In the genomic region with DNA sequence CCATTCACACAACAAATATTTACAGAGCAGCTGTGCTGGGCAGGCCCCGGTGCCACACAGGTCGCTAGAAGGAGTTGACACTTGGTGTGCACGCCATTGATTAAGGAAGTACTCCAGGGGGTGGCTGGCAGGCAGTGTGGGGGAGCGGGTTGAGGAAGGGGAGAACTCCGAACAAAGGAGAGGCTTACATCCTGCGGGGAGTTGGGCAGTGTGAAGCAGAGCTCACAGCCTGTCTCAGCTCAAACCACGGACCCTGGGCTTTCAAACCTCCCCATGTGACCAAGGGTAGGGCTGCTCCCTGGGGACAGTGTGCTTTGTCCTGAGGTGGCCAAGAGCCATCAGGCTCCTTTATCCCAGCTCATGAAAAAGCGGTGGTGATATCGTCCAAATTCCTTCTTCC, we compare ENCODE assay signal across 9 mouse cellular contexts.
A peak's percentile ranks its signal among the peaks of the same experiment; 100 is the strongest.
DNase-seq lines count a peak whose midpoint lies in the region; ATAC-seq and TF ChIP-seq lines count a peak whose summit lies in the region.
"Had no signal": no experiment of that assay in that cellular context is flagged by ENCODE, and none has a peak within 500 bp of the region (broad histone marks: within the 10 kb centered on the region; RNA-seq: fewer than 3 reads in every experiment).

No protein-coding gene starts in this region.

- intact Hi-C loops in heart, adult 2 months (cut with DNase I) = loop anchor here (5.0 kb wide), 1 partner anchor 39 kb away; no protein-coding TSS in a partner anchor

- TF ChIP-seq POLR2A in heart, adult 2 months (IDR thresholded peaks at IDR 0.05; ENCODE audit: insufficient read depth, low read depth, low read length) = no peak

- H3K4me2 ChIP-seq in heart, embryonic 12.5 days = peak overlapping the region; percentile 9; the same call in 1 of the 2 replicates
- H3K4me2 ChIP-seq in liver, embryonic 15.5 days = 0 out of 2 replicates have a peak overlapping the region, but pooled peaks have one; percentile 3
- H3K4me2 ChIP-seq: neural tube, embryonic 13.5 days had no signal

- no peaks in the 10 kb centered on the region; the same call in 1 of the 2 replicates for H3K4me1 ChIP-seq in heart, adult 2 months (ENCODE audit: control insufficient read depth, insufficient read depth, low read length)
- peaks cover 27% of the 10 kb centered on the region for H3K4me1 ChIP-seq in heart, embryonic 12.5 days (replicated peaks)
- H3K4me1 ChIP-seq in liver, embryonic 15.5 days (replicated peaks) = peaks cover 8% of the 10 kb centered on the region; the same call in 1 of the 2 replicates

- no peak overlapping the region for H3K9ac ChIP-seq in heart, adult 2 months (ENCODE audit: low read depth, low read length)
- H3K9ac ChIP-seq in heart, embryonic 12.5 days = no peak overlapping the region
- H3K9ac ChIP-seq in liver, embryonic 15.5 days = no peak overlapping the region
- H3K9ac ChIP-seq: neural tube, embryonic 13.5 days had no signal

- no peak for ATAC-seq in heart, embryonic 12.5 days (ENCODE audit: insufficient number of reproducible peaks, low FRiP score)
- ATAC-seq in liver, embryonic 15.5 days (ENCODE audit: insufficient read depth) = no peak

- no peaks in the 10 kb centered on the region for H3K27me3 ChIP-seq in heart, adult 2 months (ENCODE audit: control insufficient read depth, insufficient read depth, low read length)
- peaks cover 8% of the 10 kb centered on the region; the same call in 1 of the 2 replicates for H3K27me3 ChIP-seq in heart, embryonic 12.5 days (replicated peaks)
- no peaks in the 10 kb centered on the region; the same call in 1 of the 2 replicates for H3K27me3 ChIP-seq in liver, embryonic 15.5 days

- WGBS in heart, adult 2 months = 11% methylated on average over 9 of the region's 9 CpGs
- 8% methylated on average over 9 of the region's 9 CpGs for WGBS in heart, embryonic 12.5 days
- WGBS in liver, embryonic 15.5 days (ENCODE audit: insufficient replicate concordance) = 8% methylated on average over 9 of the region's 9 CpGs

- TF ChIP-seq CTCF in heart, adult 2 months (IDR thresholded peaks at IDR 0.05) = no peak

- no peak for TF ChIP-seq EP300 in heart, adult 2 months (IDR thresholded peaks at IDR 0.05; ENCODE audit: insufficient read depth, low read depth, low read length)

- no peaks in the 10 kb centered on the region for H3K79me2 ChIP-seq in heart, adult 2 months (replicated peaks; ENCODE audit: control insufficient read depth, insufficient read depth, low read length)

- H3K4me3 ChIP-seq in heart, adult 2 months = no peak overlapping the region
- no peak overlapping the region for H3K4me3 ChIP-seq in heart, embryonic 12.5 days
- no peak overlapping the region for H3K4me3 ChIP-seq in liver, embryonic 15.5 days (replicated peaks)
- H3K4me3 ChIP-seq: neural tube, embryonic 13.5 days had no signal

- no peak overlapping the region for H3K27ac ChIP-seq in heart, adult 2 months
- no peak overlapping the region for H3K27ac ChIP-seq in heart, embryonic 12.5 days (ENCODE audit: poor library complexity, severe bottlenecking)
- no peak overlapping the region for H3K27ac ChIP-seq in liver, embryonic 15.5 days (replicated peaks)
- H3K27ac ChIP-seq: neural tube, embryonic 13.5 days had no signal

- no peaks in the 10 kb centered on the region for H3K9me3 ChIP-seq in heart, embryonic 12.5 days (replicated peaks)
- no peaks in the 10 kb centered on the region for H3K9me3 ChIP-seq in liver, embryonic 15.5 days (replicated peaks)
- H3K9me3 ChIP-seq: neural tube, embryonic 13.5 days had no signal

- no peaks in the 10 kb centered on the region for H3K36me3 ChIP-seq in heart, adult 2 months (ENCODE audit: control insufficient read depth, insufficient read depth, low read length)
- no peaks in the 10 kb centered on the region for H3K36me3 ChIP-seq in heart, embryonic 12.5 days
- H3K36me3 ChIP-seq in liver, embryonic 15.5 days (replicated peaks) = no peaks in the 10 kb centered on the region
- H3K36me3 ChIP-seq: neural tube, embryonic 13.5 days had no signal

- DNase-seq in heart, adult 11 months = peak; percentile 92
- DNase-seq in heart, adult 2 months = no peak
- peak; percentile 77 for DNase-seq in 3T3-L1 (ENCODE audit: low read depth, low spot score)
- no peak for DNase-seq in cerebellum, adult 9-11 months
- DNase-seq in spleen, adult 12 weeks (ENCODE audit: low spot score) = no peak
- DNase-seq in frontal cortex, postnatal 25 days (ENCODE audit: low spot score in 2 of 2) = no peak

Comparison
In these comparisons a context has a peak if more than half of its experiments do, and no peak if none do; other contexts are left out.
1. DNase-seq: peak in heart, adult 11 months (single experiment) and 3T3-L1 (single experiment); none in heart, adult 2 months (0 of 2), cerebellum, adult 9-11 months (single experiment), spleen, adult 12 weeks (single experiment) and frontal cortex, postnatal 25 days (0 of 2).